Mouse (Mus musculus): ENCODE data around the gene Prss41. TPM values are rescaled to one million over a fixed set of nuclear protein-coding genes. Genes with fewer than 3 reads are reported as not detected.

Prss41 gene
- polyA plus RNA-seq, 1 experiment, result 0.08 TPM

DNA sequence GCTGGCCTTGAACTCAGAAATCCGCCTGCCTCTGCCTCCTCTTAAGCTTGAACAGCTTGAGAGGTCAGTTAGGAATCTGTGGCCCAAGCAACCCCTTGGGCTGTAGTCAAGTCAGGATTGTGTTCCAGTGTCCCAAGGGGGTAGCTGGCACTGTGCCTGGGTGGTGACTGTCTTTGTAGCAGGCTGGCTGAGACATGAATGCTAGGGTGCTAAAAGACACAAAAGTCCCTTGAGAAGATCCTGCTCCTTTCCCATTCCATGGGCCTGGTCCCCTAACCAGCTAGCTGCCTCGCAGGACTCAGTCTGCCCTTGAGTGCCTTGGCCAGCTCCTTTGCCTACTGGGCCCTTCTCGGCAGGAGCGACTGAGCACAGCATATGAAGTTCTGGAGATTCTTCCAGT is 19.0 kb upstream of the Prss41 start:
- 93% methylated on average over 4 of the region's 4 CpGs for WGBS
- no peak for TF ChIP-seq CTCF (conservative IDR thresholded peaks at IDR 0.05; ENCODE audit: insufficient read depth, insufficient read length, low read depth, low read length)
- no peak for TF ChIP-seq POLR2A (IDR thresholded peaks at IDR 0.05; ENCODE audit: low read depth, low read length)
- no peaks in the 10 kb centered on the region for H3K27me3 ChIP-seq (replicated peaks; ENCODE audit: control insufficient read depth, insufficient read depth, low read length)
- no peaks in the 10 kb centered on the region for H3K36me3 ChIP-seq (ENCODE audit: control insufficient read depth, insufficient read depth, low read length)
- DNase-seq, result no peak
- H3K4me1 ChIP-seq (ENCODE audit: control insufficient read depth, insufficient read depth, low read length), result no peaks in the 10 kb centered on the region
- H3K27ac ChIP-seq (ENCODE audit: insufficient read depth, low read depth, low read length), result no peak overlapping the region
- H3K4me3 ChIP-seq (ENCODE audit: insufficient read depth, low read depth, low read length), result no peak overlapping the region

DNA sequence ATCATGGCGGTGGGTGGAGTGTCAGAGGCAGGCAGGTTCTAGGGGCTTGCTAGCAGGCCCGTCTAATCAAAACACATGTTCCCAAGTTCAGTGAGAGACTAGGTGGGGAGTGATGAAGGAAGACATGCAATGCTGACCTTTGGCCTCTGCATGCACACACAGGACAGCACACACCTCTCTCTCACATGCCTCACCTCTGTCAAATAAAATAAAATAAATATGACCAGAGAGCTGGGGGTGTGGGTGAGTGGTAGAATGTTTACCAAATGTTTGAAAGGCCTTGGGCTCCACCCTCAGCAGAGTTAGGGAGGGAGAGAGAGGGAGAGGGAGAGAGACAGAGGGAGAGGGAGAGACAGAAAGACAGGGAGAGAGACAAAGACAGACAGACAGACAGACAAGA is 13.9 kb upstream of the Prss41 start:
- Histone ChIP-seq H3K4me3 (ENCODE audit: insufficient read depth, low read depth, low read length) (no peak overlapping the region), H3K27ac (ENCODE audit: insufficient read depth, low read depth, low read length) (no peak overlapping the region), H3K27me3 (replicated peaks; ENCODE audit: control insufficient read depth, insufficient read depth, low read length) (no peaks in the 10 kb centered on the region), H3K36me3 (ENCODE audit: control insufficient read depth, insufficient read depth, low read length) (no peaks in the 10 kb centered on the region), H3K4me1 (ENCODE audit: control insufficient read depth, insufficient read depth, low read length) (no peaks in the 10 kb centered on the region)
- no peak for DNase-seq
- TF ChIP-seq POLR2A (IDR thresholded peaks at IDR 0.05; ENCODE audit: low read depth, low read length) (no peak), CTCF (conservative IDR thresholded peaks at IDR 0.05; ENCODE audit: insufficient read depth, insufficient read length, low read depth, low read length) (no peak)
- WGBS, result 86% methylated on average over 2 of the region's 2 CpGs

DNA sequence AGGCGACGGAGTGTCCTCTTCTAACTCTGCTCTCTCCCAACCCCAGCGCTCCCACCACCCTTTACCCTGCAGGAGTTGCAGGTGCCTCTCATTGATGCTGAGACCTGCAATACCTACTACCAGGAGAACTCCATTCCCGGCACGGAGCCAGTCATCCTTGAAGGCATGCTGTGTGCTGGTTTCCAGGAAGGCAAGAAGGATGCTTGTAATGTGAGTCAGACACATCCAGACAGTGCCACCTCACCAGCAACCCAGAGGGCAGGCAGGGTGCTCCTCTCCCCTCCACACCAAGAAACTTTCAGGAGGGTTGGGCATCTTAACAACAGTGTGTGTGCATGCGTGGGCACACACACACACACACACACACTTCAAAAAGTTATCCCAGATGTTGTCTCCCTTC is 13.2 kb upstream of the Prss41 start:
- Histone ChIP-seq H3K36me3 (ENCODE audit: control insufficient read depth, insufficient read depth, low read length) (no peaks in the 10 kb centered on the region), H3K4me1 (ENCODE audit: control insufficient read depth, insufficient read depth, low read length) (no peaks in the 10 kb centered on the region), H3K27me3 (replicated peaks; ENCODE audit: control insufficient read depth, insufficient read depth, low read length) (no peaks in the 10 kb centered on the region), H3K4me3 (ENCODE audit: insufficient read depth, low read depth, low read length) (no peak overlapping the region), H3K27ac (ENCODE audit: insufficient read depth, low read depth, low read length) (no peak overlapping the region)
- no peak for DNase-seq
- TF ChIP-seq POLR2A (IDR thresholded peaks at IDR 0.05; ENCODE audit: low read depth, low read length) (no peak), CTCF (conservative IDR thresholded peaks at IDR 0.05; ENCODE audit: insufficient read depth, insufficient read length, low read depth, low read length) (no peak)
- WGBS, result 78% methylated on average over 6 of the region's 6 CpGs

DNA sequence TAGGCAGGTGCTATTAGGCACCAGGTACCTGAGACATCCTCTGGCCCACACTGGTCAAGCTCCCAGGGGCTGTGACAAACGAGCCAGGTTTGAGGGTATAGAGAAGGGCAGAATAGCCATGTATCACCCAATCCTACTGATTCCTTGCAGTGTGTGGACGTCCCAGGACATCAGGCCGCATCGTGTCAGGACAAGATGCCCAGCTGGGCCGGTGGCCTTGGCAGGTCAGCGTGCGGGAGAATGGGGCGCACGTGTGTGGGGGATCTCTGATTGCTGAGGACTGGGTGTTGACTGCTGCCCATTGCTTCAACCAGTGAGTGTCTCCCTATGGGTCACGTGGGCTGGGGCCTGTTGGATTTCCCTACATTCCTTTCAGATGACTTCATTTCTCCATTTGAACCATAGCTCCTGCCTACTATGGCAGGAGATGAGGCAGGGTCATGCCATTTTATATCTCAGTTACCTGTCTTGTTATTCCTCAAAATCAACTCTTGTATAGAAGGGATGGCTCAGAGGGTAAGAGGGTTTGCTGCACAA is 10.3 kb upstream of the Prss41 start:
- Histone ChIP-seq H3K36me3 (ENCODE audit: control insufficient read depth, insufficient read depth, low read length) (no peaks in the 10 kb centered on the region), H3K4me3 (ENCODE audit: insufficient read depth, low read depth, low read length) (no peak overlapping the region), H3K27ac (ENCODE audit: insufficient read depth, low read depth, low read length) (no peak overlapping the region), H3K4me1 (ENCODE audit: control insufficient read depth, insufficient read depth, low read length) (no peaks in the 10 kb centered on the region), H3K27me3 (replicated peaks; ENCODE audit: control insufficient read depth, insufficient read depth, low read length) (no peaks in the 10 kb centered on the region)
- no peak for DNase-seq
- TF ChIP-seq POLR2A (IDR thresholded peaks at IDR 0.05; ENCODE audit: low read depth, low read length), result no peak
- no peak for TF ChIP-seq CTCF (conservative IDR thresholded peaks at IDR 0.05; ENCODE audit: insufficient read depth, insufficient read length, low read depth, low read length)
- 90% methylated on average over 10 of the region's 10 CpGs for WGBS

DNA sequence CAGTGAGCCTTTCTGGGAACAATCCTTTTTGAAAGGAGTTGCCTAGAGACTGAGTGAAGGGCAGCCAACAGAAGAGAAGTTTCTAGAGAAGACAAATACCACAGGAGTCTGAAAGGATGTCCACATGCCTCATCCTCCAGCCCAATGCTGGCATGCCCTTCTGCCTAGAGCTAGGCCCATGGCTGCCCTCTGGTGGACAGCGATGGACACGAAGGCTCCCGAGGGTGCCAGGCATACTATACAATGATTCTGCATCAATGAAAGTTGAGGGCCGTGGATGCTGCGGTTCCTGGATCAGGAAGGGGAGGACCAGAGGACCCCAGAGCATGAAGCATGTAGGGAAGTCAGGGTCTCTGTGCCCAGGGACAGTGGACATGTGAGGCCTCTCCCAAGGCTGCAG is 9.3 kb upstream of the Prss41 start:
- no peak overlapping the region for H3K4me3 ChIP-seq (ENCODE audit: insufficient read depth, low read depth, low read length)
- DNase-seq, result peak; percentile 58
- TF ChIP-seq POLR2A (IDR thresholded peaks at IDR 0.05; ENCODE audit: low read depth, low read length), result no peak
- TF ChIP-seq CTCF (conservative IDR thresholded peaks at IDR 0.05; ENCODE audit: insufficient read depth, insufficient read length, low read depth, low read length), result peak; percentile 75
- H3K27me3 ChIP-seq (replicated peaks; ENCODE audit: control insufficient read depth, insufficient read depth, low read length), result no peaks in the 10 kb centered on the region
- no peaks in the 10 kb centered on the region for H3K4me1 ChIP-seq (ENCODE audit: control insufficient read depth, insufficient read depth, low read length)
- H3K36me3 ChIP-seq (ENCODE audit: control insufficient read depth, insufficient read depth, low read length), result no peaks in the 10 kb centered on the region
- WGBS, result 47% methylated on average over 5 of the region's 5 CpGs
- no peak overlapping the region for H3K27ac ChIP-seq (ENCODE audit: insufficient read depth, low read depth, low read length)

- Histone ChIP-seq H3K36me3 (ENCODE audit: control insufficient read depth, insufficient read depth, low read length) (no peaks in the 10 kb centered on the region), H3K27me3 (replicated peaks; ENCODE audit: control insufficient read depth, insufficient read depth, low read length) (no peaks in the 10 kb centered on the region), H3K4me3 (ENCODE audit: insufficient read depth, low read depth, low read length) (no peak overlapping the region), H3K4me1 (ENCODE audit: control insufficient read depth, insufficient read depth, low read length) (no peaks in the 10 kb centered on the region), H3K27ac (ENCODE audit: insufficient read depth, low read depth, low read length) (no peak overlapping the region)
- TF ChIP-seq POLR2A (IDR thresholded peaks at IDR 0.05; ENCODE audit: low read depth, low read length), result no peak
- peak; percentile 68 for TF ChIP-seq CTCF (conservative IDR thresholded peaks at IDR 0.05; ENCODE audit: insufficient read depth, insufficient read length, low read depth, low read length)
- peak; percentile 66 for DNase-seq
- 43% methylated on average over 18 of the region's 19 CpGs for WGBS
Observed at GRCm38 (mm10) chr17:23850853-23851749, 7.1 kb upstream of the Prss41 start.

DNA sequence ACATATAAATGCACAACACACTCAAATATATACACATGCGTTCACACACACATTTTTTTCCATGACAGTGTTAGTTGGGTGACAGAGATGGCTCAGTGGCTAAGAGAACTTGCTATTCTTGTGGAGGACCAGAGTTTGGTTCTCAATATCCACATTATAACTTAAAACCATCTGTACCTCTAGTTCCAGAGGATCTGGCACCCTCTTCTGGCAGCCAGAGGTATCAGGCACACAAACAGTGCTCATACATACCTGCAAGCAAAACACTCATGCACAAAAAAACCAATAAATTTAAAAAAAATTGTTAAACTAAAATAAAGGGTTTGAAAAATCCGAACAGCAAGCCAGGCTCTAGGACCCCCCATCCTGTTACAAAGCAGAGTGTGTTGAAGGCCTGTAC is 6.1 kb upstream of the Prss41 start:
- TF ChIP-seq POLR2A (IDR thresholded peaks at IDR 0.05; ENCODE audit: low read depth, low read length) (no peak), CTCF (conservative IDR thresholded peaks at IDR 0.05; ENCODE audit: insufficient read depth, insufficient read length, low read depth, low read length) (0 out of 2 replicates have a peak, but pooled peaks have one; percentile 22)
- Histone ChIP-seq H3K4me3 (ENCODE audit: insufficient read depth, low read depth, low read length) (no peak overlapping the region), H3K36me3 (ENCODE audit: control insufficient read depth, insufficient read depth, low read length) (no peaks in the 10 kb centered on the region), H3K27me3 (replicated peaks; ENCODE audit: control insufficient read depth, insufficient read depth, low read length) (no peaks in the 10 kb centered on the region), H3K27ac (ENCODE audit: insufficient read depth, low read depth, low read length) (no peak overlapping the region), H3K4me1 (ENCODE audit: control insufficient read depth, insufficient read depth, low read length) (no peaks in the 10 kb centered on the region)
- WGBS, result 70% methylated on average over 2 of the region's 2 CpGs
- no peak for DNase-seq
